Mouse (Mus musculus) thymus, adult 18-20 months (tissue): ENCODE measurements around the gene Glis1.
"Not testable (repeated sequence)": the region's sequence is repeated elsewhere in the genome, so short reads cannot be mapped to it uniquely, and the experiment has no call there.

Source experiments
- DNase-seq, 2 experiments: peaks; one replicate each; pipeline ENCODE4 v3.0.0; 2022; ENCODE audit warnings: mixed read lengths in 2 of 2

Gene Glis1

GRCm38 (mm10) chr4:107588637-107589036 is 154.2 kb downstream of the Glis1 start:
- DNase-seq, result no peak

GRCm38 (mm10) chr4:107589046-107589445 is 154.7 kb downstream of the Glis1 start:
- no peak for DNase-seq

- no peak for DNase-seq
Measured at GRCm38 (mm10) chr4:107590805-107591534, 156.6 kb downstream of the Glis1 start.

- DNase-seq, result no peak
Measured at GRCm38 (mm10) chr4:107593426-107593825, 159.0 kb downstream of the Glis1 start.

GRCm38 (mm10) chr4:107597226-107597897 is 163.0 kb downstream of the Glis1 start:
- DNase-seq, result no peak

- DNase-seq, result no peak
Measured at GRCm38 (mm10) chr4:107597898-107598580, 163.6 kb downstream of the Glis1 start.

GRCm38 (mm10) chr4:107598581-107598958 is 164.2 kb downstream of the Glis1 start:
- not testable (repeated sequence) for DNase-seq

- no peak for DNase-seq
Measured at GRCm38 (mm10) chr4:107602284-107602683, 167.9 kb downstream of the Glis1 start.

- DNase-seq, result no peak
Measured at GRCm38 (mm10) chr4:107602787-107603186, 168.4 kb downstream of the Glis1 start.

- no peak for DNase-seq
Measured at GRCm38 (mm10) chr4:107603208-107603607, 168.8 kb downstream of the Glis1 start.

- no peak for DNase-seq
Measured at GRCm38 (mm10) chr4:107605964-107606602, 171.7 kb downstream of the Glis1 start.

GRCm38 (mm10) chr4:107609775-107610174 is 175.4 kb downstream of the Glis1 start:
- no peak for DNase-seq

- DNase-seq, result no peak
Measured at GRCm38 (mm10) chr4:107611888-107612650, 177.7 kb downstream of the Glis1 start.

- DNase-seq, result no peak
Measured at GRCm38 (mm10) chr4:107617596-107618230, 183.3 kb downstream of the Glis1 start.

- DNase-seq, result no peak
Measured at GRCm38 (mm10) chr4:107619487-107619886, 185.1 kb downstream of the Glis1 start.

- DNase-seq, result no peak
Measured at GRCm38 (mm10) chr4:107621366-107621765, 187.0 kb downstream of the Glis1 start.

GRCm38 (mm10) chr4:107622296-107622695 is 187.9 kb downstream of the Glis1 start:
- no peak for DNase-seq

- DNase-seq, result no peak
Measured at GRCm38 (mm10) chr4:107623916-107624315, 189.5 kb downstream of the Glis1 start.

- no peak for DNase-seq
Measured at GRCm38 (mm10) chr4:107624951-107625350, 190.6 kb downstream of the Glis1 start.

- no peak for DNase-seq
Measured at GRCm38 (mm10) chr4:107628226-107628625, 193.8 kb downstream of the Glis1 start.

- DNase-seq, result no peak
Measured at GRCm38 (mm10) chr4:107628921-107629411, 194.6 kb downstream of the Glis1 start.

- no peak for DNase-seq
Measured at GRCm38 (mm10) chr4:107634631-107635030, 200.2 kb downstream of the Glis1 start.
